Mouse (Mus musculus): Measurements from ENCODE around the gene Sall4.

GRCm38 (mm10) chr2:168765696-168766537 lies 1.8 kb downstream of the Sall4 start:
- TF ChIP-seq POLR2A (IDR thresholded peaks at IDR 0.05; ENCODE audit: control insufficient read depth in 1 of 2, insufficient read depth in 1 of 2, low read depth in 1 of 2, low read length in 2 of 2, poor library complexity in 1 of 2): no peak
- TF ChIP-seq TCF12 (IDR thresholded peaks at IDR 0.05; ENCODE audit: low read depth, low read length): no peak
- no peak for TF ChIP-seq SMC3 (IDR thresholded peaks at IDR 0.05; ENCODE audit: low read depth, low read length)
- TF ChIP-seq MAX (IDR thresholded peaks at IDR 0.05; ENCODE audit: low read length): no peak
- no peak for TF ChIP-seq CTCF (IDR thresholded peaks at IDR 0.05 in 2 of 3, conservative IDR thresholded peaks at IDR 0.05 in 1 of 3; ENCODE audit: control insufficient read depth in 1 of 3, insufficient read depth in 1 of 3, low read depth in 2 of 3, low read length in 3 of 3, poor library complexity in 1 of 3, severe bottlenecking in 1 of 3)
- TF ChIP-seq ZMIZ1 (IDR thresholded peaks at IDR 0.05; ENCODE audit: low read depth, low read length): no peak

Data from MEL (cell line).